Mouse (Mus musculus) bone marrow macrophage, adult 2 months (primary cell): ENCODE measurements around the gene Artn. TPM values are rescaled to one million over a fixed set of nuclear protein-coding genes. Genes with fewer than 3 reads are reported as not detected.

Experiments used
- H3K27ac ChIP-seq: 2 replicates; pipeline ENCODE4 v1.5.1; 2012; ENCODE audit warnings: low read depth, low read length; ENCODE audit not compliant: insufficient read depth
- H3K4me1 ChIP-seq: 2 replicates; pipeline ENCODE4 v1.6.1; 2012; ENCODE audit warnings: low read length; ENCODE audit not compliant: control insufficient read depth, insufficient read depth
- H3K4me3 ChIP-seq: 2 replicates; pipeline ENCODE4 v1.5.1; 2012; ENCODE audit warnings: mild to moderate bottlenecking, low read length, moderate library complexity; ENCODE audit not compliant: insufficient read depth
- CTCF ChIP-seq: IDR thresholded peaks from 2 replicates; pipeline ENCODE4 v1.5.1; 2012; ENCODE audit warnings: low read depth, mild to moderate bottlenecking, low read length, moderate library complexity
- POLR2A ChIP-seq: IDR thresholded peaks from 2 replicates; pipeline ENCODE4 v1.6.1; 2012; ENCODE audit warnings: mild to moderate bottlenecking, low read depth, low read length, borderline replicate concordance
- polyA plus RNA-seq: library from polyadenylated mRNA; stranded (reverse); fragments of >200 nt; gene quantifications from 2 replicates; pipeline ENCODE4 v1.2.4, GENCODE M21; 2012; ENCODE audit not compliant: missing spikeins, insufficient read depth, insufficient read length

Artn gene
- polyA plus RNA-seq, 1 experiment, result not detected

GRCm38 (mm10) chr4:117885093-117885492 lies 44.5 kb downstream of the Artn start:
- Histone ChIP-seq H3K4me1 (peaks cover 18% of the 10 kb centered on the region), H3K27ac (no peak overlapping the region), H3K4me3 (no peak overlapping the region)
- TF ChIP-seq POLR2A (no peak), CTCF (no peak)

DNA sequence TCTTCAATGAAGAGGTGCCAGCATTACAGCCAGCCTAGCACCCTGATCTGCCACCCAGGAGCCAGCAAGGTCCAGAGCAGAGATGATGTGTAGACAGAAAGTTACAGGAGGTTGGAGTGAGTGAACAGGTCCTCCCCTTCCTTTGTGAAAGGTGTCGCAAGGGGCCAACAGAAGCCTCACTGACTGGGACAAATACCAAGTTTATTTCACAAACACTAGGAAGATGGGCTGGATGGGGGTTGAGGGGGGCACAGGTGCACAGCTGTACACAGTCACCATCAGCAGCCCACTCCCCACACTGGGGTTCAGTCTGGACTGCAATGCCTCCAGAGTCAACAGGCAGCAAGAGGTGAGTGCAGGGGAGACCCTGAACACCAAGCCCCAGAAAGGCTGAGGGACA lies 45.4 kb downstream of the Artn start:
- Histone ChIP-seq H3K4me3 (0 out of 2 replicates have a peak overlapping the region, but pooled peaks have one; percentile 1), H3K4me1 (peaks cover 18% of the 10 kb centered on the region), H3K27ac (no peak overlapping the region)

GRCm38 (mm10) chr4:117882701-117883691 lies 46.6 kb downstream of the Artn start, which contains the start of gene B4galt2:
B4galt2 (minus strand) TSS chr4:117883487.
- Histone ChIP-seq H3K27ac (no peak within 1 kb of the TSS), H3K4me3 (peak within 1 kb of the TSS; percentile 44)

More for the DNA sequence above, 45.4 kb downstream of the Artn start:
- TF ChIP-seq CTCF (no peak), POLR2A (no peak)

GRCm38 (mm10) chr4:117878703-117879102 lies 50.9 kb downstream of the Artn start:
- Histone ChIP-seq H3K4me1 (no peaks in the 10 kb centered on the region), H3K27ac (no peak overlapping the region), H3K4me3 (no peak overlapping the region)
- TF ChIP-seq POLR2A (no peak), CTCF (no peak)

More at GRCm38 (mm10) chr4:117882701-117883691, 46.6 kb downstream of the Artn start, which contains the start of gene B4galt2:
- peaks cover 18% of the 10 kb centered on the region for H3K4me1 ChIP-seq
- no peak for TF ChIP-seq CTCF
- TF ChIP-seq POLR2A, result no peak

DNA sequence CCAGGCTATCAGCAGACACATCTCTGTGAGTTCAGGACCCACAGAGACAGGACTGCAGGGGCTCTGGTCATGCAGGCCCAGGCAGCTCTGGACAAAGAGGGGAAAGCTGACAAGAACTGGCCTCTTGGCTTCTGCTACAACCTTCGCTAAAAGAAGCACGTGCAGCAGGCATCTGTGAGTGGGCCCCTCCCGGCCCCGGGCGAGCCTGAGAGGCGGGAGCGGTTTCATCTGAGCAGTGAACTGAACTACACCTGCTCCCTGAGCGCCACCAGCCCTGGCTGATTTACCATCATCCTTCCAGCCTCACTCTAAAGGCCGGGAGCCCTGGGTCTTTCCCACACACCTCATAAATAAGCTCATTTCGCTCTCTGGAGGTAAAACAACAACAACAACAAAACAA lies 51.3 kb downstream of the Artn start:
- TF ChIP-seq POLR2A (no peak), CTCF (no peak)
- Histone ChIP-seq H3K4me3 (no peak overlapping the region), H3K27ac (no peak overlapping the region), H3K4me1 (no peaks in the 10 kb centered on the region)

Other genes starting within 250 kb of the Artn start
- gene Dmap1, start 247.5 kb downstream of the Artn start, polyA plus RNA-seq, result 17.9 and 21.7 TPM in 2 replicates
- gene Gm12845, start 205.4 kb downstream of the Artn start, polyA plus RNA-seq, result not detected in 2 replicates
- not detected in 2 replicates for gene Klf17, start 164.1 kb downstream of the Artn start, polyA plus RNA-seq
- gene Slc6a9, start 95.3 kb downstream of the Artn start, polyA plus RNA-seq, result 0.33 and 2.2 TPM in 2 replicates
- gene Ccdc24, start 57.2 kb downstream of the Artn start, polyA plus RNA-seq, result not detected in 2 replicates
- gene B4galt2, start 46.3 kb downstream of the Artn start, polyA plus RNA-seq, result 0.32 TPM in 1 of 2 replicates, not detected in the other
- gene Atp6v0b, start 42.4 kb downstream of the Artn start, polyA plus RNA-seq, result 712 and 757 TPM in 2 replicates
- gene Dph2, start 37.7 kb downstream of the Artn start, polyA plus RNA-seq, result 4.0 and 5.1 TPM in 2 replicates
- gene Ipo13, start 14.8 kb downstream of the Artn start, polyA plus RNA-seq, result 77.8 and 95.3 TPM in 2 replicates
- gene St3gal3, start 205.2 kb upstream of the Artn start, polyA plus RNA-seq, result 15.1 and 18.6 TPM in 2 replicates